In the genomic region with DNA sequence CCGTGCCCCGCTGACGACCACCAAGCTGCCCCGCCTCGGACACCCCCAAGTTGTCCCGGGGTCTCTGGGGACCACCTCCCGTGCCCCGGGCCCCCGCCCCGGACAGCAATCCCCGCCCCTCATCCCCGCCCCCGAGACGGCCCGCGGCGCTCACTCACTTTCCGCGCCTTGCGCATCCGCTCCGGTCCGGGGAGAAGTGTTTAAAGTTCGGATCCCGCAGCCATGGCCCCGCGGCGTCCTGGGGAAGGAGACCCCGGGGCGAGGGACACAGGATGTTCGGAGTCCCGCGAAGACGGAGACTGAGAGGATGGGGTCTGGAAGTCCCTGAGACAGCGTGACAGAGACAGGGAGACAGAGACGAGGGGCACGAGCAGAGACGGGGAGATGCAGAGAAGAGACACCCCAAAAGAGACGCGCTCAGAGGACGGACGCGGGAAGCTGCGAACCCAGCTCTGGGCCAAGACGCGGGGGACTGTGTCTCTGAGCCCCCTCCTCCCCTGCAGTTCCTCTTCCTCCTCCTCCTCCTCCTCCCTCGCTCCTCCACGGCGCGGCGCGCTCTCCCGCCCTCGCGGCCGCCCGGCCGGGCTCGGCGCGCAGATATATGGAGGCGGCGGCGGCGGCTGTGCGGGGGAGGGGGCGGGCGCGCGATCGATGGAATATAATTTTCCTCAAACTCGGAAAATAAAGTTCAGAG, we compare ENCODE assay signal across 8 mouse cellular contexts. TPM values are rescaled to one million over a fixed set of nuclear protein-coding genes. Genes with fewer than 3 reads are reported as not detected.
DNase-seq lines count a peak whose midpoint lies in the region; ATAC-seq and TF ChIP-seq lines count a peak whose summit lies in the region.

Gene Gm4881, minus strand, starts transcription at position 238 of the 694 bp plus-strand sequence.

- peak within 1 kb of the TSS; percentile 62 for H3K4me2 ChIP-seq in kidney, postnatal 0 days (ENCODE audit: low read length)
- peak within 1 kb of the TSS; percentile 69 for H3K4me2 ChIP-seq in hindbrain, postnatal 0 days (ENCODE audit: low read depth, low read length)
- peak within 1 kb of the TSS; percentile 62 for H3K4me2 ChIP-seq in midbrain, postnatal 0 days (ENCODE audit: low read depth, low read length, poor library complexity, severe bottlenecking)

- H3K9me3 ChIP-seq in kidney, postnatal 0 days (replicated peaks; ENCODE audit: low read length) = no peaks in the 10 kb centered on the region
- no peaks in the 10 kb centered on the region for H3K9me3 ChIP-seq in hindbrain, postnatal 0 days (ENCODE audit: low read length)
- no peaks in the 10 kb centered on the region for H3K9me3 ChIP-seq in midbrain, postnatal 0 days (ENCODE audit: low read length)

- WGBS in kidney, postnatal 0 days = 2% methylated on average over 54 of the region's 72 CpGs
- under 1% methylated on average over 56 of the region's 72 CpGs for WGBS in hindbrain, postnatal 0 days
- WGBS in midbrain, postnatal 0 days = under 1% methylated on average over 54 of the region's 72 CpGs

- no peaks in the 10 kb centered on the region for H3K4me1 ChIP-seq in kidney, postnatal 0 days (replicated peaks; ENCODE audit: insufficient read depth, low read length)
- no peaks in the 10 kb centered on the region for H3K4me1 ChIP-seq in hindbrain, postnatal 0 days (ENCODE audit: insufficient read depth, low read length)
- peaks cover 6% of the 10 kb centered on the region; the same call in 1 of the 2 replicates for H3K4me1 ChIP-seq in midbrain, postnatal 0 days (ENCODE audit: insufficient read depth, low read length)

- peak within 1 kb of the TSS; percentile 31 for H3K4me3 ChIP-seq in kidney, postnatal 0 days (replicated peaks; ENCODE audit: low read depth, low read length)
- peak within 1 kb of the TSS; percentile 43 for H3K4me3 ChIP-seq in hindbrain, postnatal 0 days (ENCODE audit: low read length)
- H3K4me3 ChIP-seq in midbrain, postnatal 0 days (ENCODE audit: low read depth, low read length) = peak within 1 kb of the TSS; percentile 37

- no peak for TF ChIP-seq CTCF in kidney, postnatal 0 days (IDR thresholded peaks at IDR 0.05; ENCODE audit: low read depth)
- no peak for TF ChIP-seq CTCF in hindbrain, postnatal 0 days (IDR thresholded peaks at IDR 0.05; ENCODE audit: low read depth)
- no peak for TF ChIP-seq CTCF in midbrain, postnatal 0 days (IDR thresholded peaks at IDR 0.05)

- ATAC-seq in kidney, postnatal 0 days (replicated peaks; ENCODE audit: low FRiP score, low read depth) = no peak
- peak; percentile 24 for ATAC-seq in common myeloid progenitor, adult 5-6 weeks (replicated peaks; ENCODE audit: low read depth, poor library complexity, severe bottlenecking)
- no peak for ATAC-seq in hindbrain, postnatal 0 days
- ATAC-seq in midbrain, postnatal 0 days (ENCODE audit: low FRiP score) = no peak
- ATAC-seq in erythroid progenitor cell, adult 5-6 weeks (replicated peaks; ENCODE audit: low FRiP score, poor library complexity, severe bottlenecking) = no peak

- H3K9ac ChIP-seq in kidney, postnatal 0 days (ENCODE audit: low read depth, low read length) = no peak within 1 kb of the TSS
- H3K9ac ChIP-seq in hindbrain, postnatal 0 days (replicated peaks; ENCODE audit: low read length) = no peak within 1 kb of the TSS
- H3K9ac ChIP-seq in midbrain, postnatal 0 days (replicated peaks; ENCODE audit: low read length, poor library complexity, severe bottlenecking) = no peak within 1 kb of the TSS; the same call in 1 of the 2 replicates

- H3K27ac ChIP-seq in kidney, postnatal 0 days = no peak within 1 kb of the TSS
- no peak within 1 kb of the TSS for H3K27ac ChIP-seq in hindbrain, postnatal 0 days
- H3K27ac ChIP-seq in midbrain, postnatal 0 days (ENCODE audit: low read depth, low read length) = no peak within 1 kb of the TSS

- no peaks in the 10 kb centered on the region for H3K36me3 ChIP-seq in kidney, postnatal 0 days (ENCODE audit: insufficient read depth, low read length)
- no peaks in the 10 kb centered on the region for H3K36me3 ChIP-seq in hindbrain, postnatal 0 days (ENCODE audit: insufficient read depth, low read length)
- H3K36me3 ChIP-seq in midbrain, postnatal 0 days (ENCODE audit: insufficient read depth, low read length) = no peaks in the 10 kb centered on the region

- no peak for DNase-seq in kidney, postnatal 0 days (ENCODE audit: low spot score)
- no peak for DNase-seq in kidney, postnatal 4 days
- no peak for DNase-seq in hindbrain, postnatal 0 days (ENCODE audit: low spot score)
- no peak for DNase-seq in midbrain, postnatal 0 days (ENCODE audit: low spot score)
- DNase-seq in cerebellum, postnatal 4 days (ENCODE audit: low spot score in 2 of 2) = no peak
- DNase-seq in lung, adult 18-20 months = no peak

- peaks cover 77% of the 10 kb centered on the region for H3K27me3 ChIP-seq in kidney, postnatal 0 days (ENCODE audit: insufficient read depth, low read length)
- peaks cover 74% of the 10 kb centered on the region for H3K27me3 ChIP-seq in hindbrain, postnatal 0 days (ENCODE audit: insufficient read depth, low read length)
- H3K27me3 ChIP-seq in midbrain, postnatal 0 days (ENCODE audit: insufficient read depth, low read length) = peaks cover 72% of the 10 kb centered on the region

RNA-seq across cellular contexts. Expression of gene Gm4881, which starts in this region (rescaled TPM):
- not detected in 2 replicates for polyA plus RNA-seq in kidney, postnatal 0 days (2015; fragmentation: Nextera tagmentation; extraction: Ambion mirVana)
- total RNA-seq in common myeloid progenitor, adult 5-6 weeks (2017) = not detected in 2 replicates
- total RNA-seq in hindbrain, postnatal 0 days (2014; rRNA removed) = 0.90 and 6.6 TPM in 2 replicates
- 2.4 TPM in 2 replicates for polyA plus RNA-seq in hindbrain, postnatal 0 days (2015; fragmentation: Nextera tagmentation; extraction: Ambion mirVana)
- 6.4 and 9.0 TPM in 2 replicates for total RNA-seq in midbrain, postnatal 0 days (2014; rRNA removed)
- polyA plus RNA-seq in midbrain, postnatal 0 days (2015; fragmentation: Nextera tagmentation; extraction: Ambion mirVana) = 3.8 and 4.2 TPM in 2 replicates
- not detected in 2 replicates for total RNA-seq in erythroid progenitor cell, adult 5-6 weeks (2015; ENCODE audit: low replicate concordance)
- not detected in 2 replicates for total RNA-seq in erythroid progenitor cell, adult 5-6 weeks (2017; ENCODE audit: low replicate concordance)

Comparison
In these comparisons a context has a peak if more than half of its experiments do, and no peak if none do; other contexts are left out.
1. Peak in ATAC-seq in common myeloid progenitor, adult 5-6 weeks; RNA of the gene not detected or under 1 TPM.